Mouse (Mus musculus) lung, postnatal 0 days (tissue): ENCODE data around the gene Umad1. TPM values are rescaled to one million over a fixed set of nuclear protein-coding genes. Genes with fewer than 3 reads are reported as not detected.
"Not testable (repeated sequence)": the region's sequence is repeated elsewhere in the genome, so short reads cannot be mapped to it uniquely, and the experiment has no call there.

Experiments
- ATAC-seq: fragments of 200-750 bp; cut with Nextera tagmentation; 2 replicates; pipeline ENCODE4 v1.8.0; 2017; ENCODE audit warnings: moderate library complexity
- DNase-seq: peaks from one replicate; pipeline ENCODE4 v3.0.0-alpha.2; 2016; ENCODE audit warnings: low spot score
- H3K27ac ChIP-seq: fragments of 300-500 bp; sonication (generic); 2 replicates; pipeline ENCODE4 v1.5.1; 2014; ENCODE audit warnings: antibody characterized with exemption, mild to moderate bottlenecking, low read length, mixed read lengths
- H3K27me3 ChIP-seq: fragments of 300-500 bp; sonication (generic); replicated peaks from 2 replicates; pipeline ENCODE4 v1.6.1; 2014; ENCODE audit warnings: low read length, mixed read lengths; ENCODE audit not compliant: insufficient read depth
- H3K36me3 ChIP-seq: fragments of 300-500 bp; sonication (generic); 2 replicates; pipeline ENCODE4 v1.6.1; 2014; ENCODE audit warnings: low read length, mixed read lengths; ENCODE audit not compliant: insufficient read depth
- H3K4me1 ChIP-seq: fragments of 300-500 bp; sonication (generic); 2 replicates; pipeline ENCODE4 v1.6.1; 2014; ENCODE audit warnings: antibody characterized with exemption, low read depth, low read length, mixed read lengths; ENCODE audit not compliant: insufficient read depth
- H3K4me2 ChIP-seq: fragments of 300-500 bp; sonication (generic); replicated peaks from 2 replicates; pipeline ENCODE4 v1.6.1; 2014; ENCODE audit warnings: low read depth, mild to moderate bottlenecking, low read length, moderate library complexity, mixed read lengths
- H3K4me3 ChIP-seq: fragments of 300-500 bp; sonication (generic); 2 replicates; pipeline ENCODE4 v1.5.1; 2014; ENCODE audit warnings: low read depth, low read length
- H3K9ac ChIP-seq: fragments of 300-500 bp; sonication (generic); replicated peaks from 2 replicates; pipeline ENCODE4 v1.6.1; 2014; ENCODE audit warnings: low read depth, mild to moderate bottlenecking
- H3K9me3 ChIP-seq: fragments of 300-500 bp; sonication (generic); 2 replicates; pipeline ENCODE4 v1.6.1; 2016; ENCODE audit warnings: low read length, mixed read lengths
- CTCF ChIP-seq: IDR thresholded peaks from 2 replicates; pipeline ENCODE4 v1.5.1; 2016; ENCODE audit warnings: antibody characterized with exemption, mild to moderate bottlenecking
- EP300 ChIP-seq: IDR thresholded peaks from 2 replicates; pipeline ENCODE4 v1.6.1; 2016; ENCODE audit warnings: antibody characterized with exemption, mild to moderate bottlenecking, control low read depth
- WGBS: fragments of 180-500 bp; shearing (Covaris S2); extraction: QIAGEN DNeasy Blood & Tissue Kit; methylation state at CpG from one replicate; pipeline ENCODE4 v1.1.7; 2014; 5-methylcytosine and 5-hydroxymethylcytosine counted together
- polyA plus RNA-seq: library from polyadenylated mRNA; unstranded; fragments of >200 nt; fragmentation: Nextera tagmentation; extraction: Ambion mirVana; gene quantifications from 2 replicates; pipeline ENCODE4 v1.2.1, GENCODE M21; 2015

The Umad1 gene
- polyA plus RNA-seq, 1 experiment from 2014 or later, result 17.6 TPM

DNA sequence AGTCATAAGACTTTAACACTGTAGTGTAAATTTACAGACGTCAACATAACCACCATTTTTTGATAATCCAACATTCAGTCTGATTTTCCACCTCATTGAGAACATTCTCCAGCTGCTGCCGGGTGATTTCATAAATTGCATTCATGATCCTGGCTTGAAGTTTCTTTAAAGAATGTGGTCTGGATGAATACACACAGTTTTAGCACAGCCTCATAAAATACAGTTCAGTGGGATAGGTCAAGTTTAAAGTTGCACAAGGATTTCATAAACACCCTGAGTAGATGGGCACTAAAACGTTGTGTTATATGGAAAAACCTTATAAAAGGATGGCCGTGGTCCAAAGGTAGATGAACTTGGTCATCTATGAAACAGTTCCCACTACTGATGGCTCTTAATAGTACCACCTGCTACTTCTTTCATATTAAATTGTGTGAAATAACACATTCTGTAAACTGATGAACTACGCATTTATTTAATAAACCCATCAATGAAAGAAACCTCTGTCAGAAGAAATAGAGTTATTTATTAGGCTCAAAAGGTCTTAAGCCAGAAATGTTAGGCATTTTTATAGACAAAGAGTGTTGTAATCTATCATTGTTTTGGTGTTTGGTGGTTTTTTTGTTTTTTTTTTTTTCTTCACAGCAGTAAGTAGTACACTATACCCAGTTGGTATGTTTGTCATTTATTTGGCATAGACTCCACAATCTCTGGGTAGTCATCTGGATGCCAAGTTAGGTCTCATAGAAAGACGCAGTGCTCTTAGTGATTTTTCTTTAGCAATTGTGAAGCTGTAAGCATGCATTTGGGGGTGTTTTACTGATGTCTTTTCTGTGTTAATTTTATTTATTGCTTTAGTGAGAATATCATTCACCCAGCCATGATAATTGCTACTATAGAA is 49.0 kb downstream of the Umad1 start:
- Histone ChIP-seq H3K27ac (no peak overlapping the region), H3K36me3 (no peaks in the 10 kb centered on the region), H3K9ac (no peak overlapping the region), H3K9me3 (no peaks in the 10 kb centered on the region), H3K4me3 (no peak overlapping the region), H3K4me1 (no peaks in the 10 kb centered on the region), H3K4me2 (no peak overlapping the region), H3K27me3 (no peaks in the 10 kb centered on the region)
- peak; percentile 53 for DNase-seq
- ATAC-seq, result 0 out of 2 replicates have a peak, but pooled peaks have one; percentile 28
- WGBS, result 71% methylated on average over 6 of the region's 6 CpGs
- no peak for TF ChIP-seq CTCF
- no peak for TF ChIP-seq EP300

DNA sequence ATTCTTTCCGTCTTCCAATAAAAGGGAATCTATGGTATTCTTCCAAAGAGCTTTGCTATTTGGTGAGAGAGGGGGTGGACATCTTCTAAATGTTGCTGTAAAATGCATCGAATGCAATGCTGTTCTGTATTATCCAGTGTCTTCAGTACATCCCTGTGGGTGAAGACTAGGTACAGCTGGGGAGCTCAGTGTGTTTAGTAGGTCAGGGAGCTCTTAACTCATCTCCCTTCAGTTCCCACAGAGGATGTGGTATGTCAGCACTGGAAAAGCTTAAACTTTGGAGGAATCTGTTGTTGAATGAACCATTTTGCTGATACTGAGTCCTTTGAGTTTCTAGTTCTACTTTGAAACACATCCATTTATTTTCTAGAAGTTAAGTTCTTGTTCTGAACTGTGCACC is 53.5 kb downstream of the Umad1 start:
- Histone ChIP-seq H3K9me3 (no peaks in the 10 kb centered on the region), H3K9ac (no peak overlapping the region), H3K4me1 (no peaks in the 10 kb centered on the region), H3K4me2 (no peak overlapping the region), H3K36me3 (no peaks in the 10 kb centered on the region), H3K27ac (no peak overlapping the region), H3K4me3 (no peak overlapping the region), H3K27me3 (no peaks in the 10 kb centered on the region)
- 93% methylated on average over 2 of the region's 2 CpGs for WGBS
- TF ChIP-seq EP300, result no peak
- TF ChIP-seq CTCF, result no peak
- ATAC-seq, result no peak
- no peak for DNase-seq

DNA sequence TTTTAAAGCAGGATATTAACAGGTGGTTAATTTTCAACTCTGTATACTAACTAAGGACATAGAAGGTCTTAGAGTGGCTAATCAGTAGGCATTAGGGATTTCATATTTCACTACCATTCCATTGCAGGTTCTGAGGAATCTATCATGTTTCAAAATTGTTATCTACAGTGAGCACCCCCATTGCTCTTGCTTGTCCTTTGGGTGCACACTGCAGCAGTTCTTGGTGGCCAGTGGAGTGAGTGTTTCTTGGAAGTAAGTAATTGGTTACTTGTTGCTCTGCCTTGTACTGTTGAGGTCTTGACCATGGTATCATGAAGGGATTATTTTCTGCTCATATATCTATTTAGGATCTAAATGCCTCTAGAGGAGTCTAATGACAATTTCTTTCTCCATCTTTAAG is 57.1 kb downstream of the Umad1 start:
- DNase-seq (no peak), ATAC-seq (no peak)
- H3K36me3 ChIP-seq, result no peaks in the 10 kb centered on the region
- H3K4me1 ChIP-seq, result no peaks in the 10 kb centered on the region
- H3K4me2 ChIP-seq, result no peak overlapping the region
- H3K9ac ChIP-seq, result no peak overlapping the region
- H3K27me3 ChIP-seq, result no peaks in the 10 kb centered on the region
- H3K4me3 ChIP-seq, result no peak overlapping the region
- H3K27ac ChIP-seq, result no peak overlapping the region
- H3K9me3 ChIP-seq, result no peaks in the 10 kb centered on the region
- TF ChIP-seq CTCF (no peak), EP300 (no peak)

DNA sequence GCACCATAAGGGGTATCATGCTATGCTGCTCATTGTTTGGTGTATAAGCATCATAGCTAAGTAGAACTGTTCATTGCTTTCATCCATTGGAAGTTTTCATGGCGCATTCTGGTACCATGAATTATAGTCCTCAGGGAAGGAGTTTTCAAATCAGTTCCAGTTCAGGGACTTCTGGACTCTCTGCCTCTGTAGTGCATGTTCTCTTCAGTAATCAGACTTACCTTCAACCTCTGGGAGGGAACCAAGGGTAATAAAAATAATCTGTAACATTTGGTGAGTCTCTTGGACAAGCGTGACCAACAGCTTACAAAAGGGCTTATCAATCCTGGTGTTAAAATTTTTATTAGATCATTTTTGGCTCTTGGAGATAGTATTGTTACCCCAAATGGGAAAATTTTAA is 60.5 kb downstream of the Umad1 start:
- no peaks in the 10 kb centered on the region for H3K27me3 ChIP-seq
- no peak overlapping the region for H3K4me2 ChIP-seq
- WGBS, result 98% methylated on average over 2 of the region's 2 CpGs
- no peak overlapping the region for H3K9ac ChIP-seq
- no peaks in the 10 kb centered on the region for H3K36me3 ChIP-seq
- no peak overlapping the region for H3K4me3 ChIP-seq
- TF ChIP-seq CTCF, result no peak
- H3K9me3 ChIP-seq, result no peaks in the 10 kb centered on the region
- DNase-seq (no peak), ATAC-seq (no peak)
- H3K4me1 ChIP-seq, result no peaks in the 10 kb centered on the region
- no peak overlapping the region for H3K27ac ChIP-seq

DNA sequence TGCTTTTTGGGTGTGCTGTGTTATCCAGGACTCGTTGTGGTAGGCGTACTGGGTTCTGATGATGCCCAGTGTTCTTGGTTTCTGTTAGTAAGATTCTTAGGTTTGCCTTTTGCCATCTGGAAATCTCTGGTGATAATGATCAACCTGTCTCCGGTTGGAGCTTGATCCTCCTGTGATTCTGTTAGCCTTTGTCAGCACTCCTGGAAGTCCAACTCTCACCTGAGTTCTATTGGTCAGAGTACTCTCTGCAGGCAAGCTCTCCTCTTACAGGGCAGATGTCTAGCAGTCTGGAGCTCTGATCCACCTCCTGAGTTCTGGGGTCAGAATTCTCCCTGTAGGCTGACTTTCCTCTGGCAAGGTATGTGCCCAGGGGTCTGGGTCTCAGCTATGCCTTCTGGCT is 72.4 kb downstream of the Umad1 start:
- H3K4me1 ChIP-seq, H3K27ac ChIP-seq, H3K36me3 ChIP-seq, H3K27me3 ChIP-seq, DNase-seq, H3K4me3 ChIP-seq, H3K9me3 ChIP-seq, H3K4me2 ChIP-seq, H3K9ac ChIP-seq, ATAC-seq: not testable (repeated sequence)
- 96% methylated on average over 3 of the region's 3 CpGs for WGBS

DNA sequence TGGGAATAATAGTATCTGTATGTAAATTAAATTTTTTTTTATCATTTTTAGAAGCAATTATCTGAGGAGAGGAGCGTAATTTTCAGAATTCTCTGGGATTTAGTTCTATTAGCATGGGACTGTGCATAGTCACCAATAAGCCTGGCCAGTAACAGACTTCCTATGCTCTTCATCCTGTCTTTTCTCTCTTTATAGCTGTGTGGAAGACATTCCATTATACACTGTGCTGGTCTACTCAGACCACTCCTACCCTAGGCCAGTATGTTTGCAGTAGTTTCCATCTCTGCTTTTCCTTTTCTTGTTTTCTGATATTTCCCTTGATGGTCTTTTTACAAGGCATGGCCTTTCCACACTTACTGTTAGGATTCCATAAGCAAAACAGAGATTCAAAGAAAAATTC is 74.3 kb downstream of the Umad1 start:
- Histone ChIP-seq H3K9ac (no peak overlapping the region), H3K4me2 (no peak overlapping the region), H3K27me3 (no peaks in the 10 kb centered on the region), H3K4me1 (no peaks in the 10 kb centered on the region), H3K27ac (no peak overlapping the region), H3K9me3 (no peaks in the 10 kb centered on the region), H3K36me3 (no peaks in the 10 kb centered on the region), H3K4me3 (no peak overlapping the region)
- WGBS, result 100% methylated on average over 1 of the region's 1 CpGs
- no peak for TF ChIP-seq EP300
- TF ChIP-seq CTCF, result no peak
- DNase-seq (no peak), ATAC-seq (no peak)
